Mouse (Mus musculus) MEL (cell line): Measurements from ENCODE around the gene P4ha1.

Experiments
- GATA1 ChIP-seq: IDR thresholded peaks from 2 replicates; pipeline ENCODE4 v1.6.1; 2011; ENCODE audit warnings: low read depth, low read length, improper control_type of control experiment
- MXI1 ChIP-seq: IDR thresholded peaks from 2 replicates; pipeline ENCODE4 v1.6.1; 2011; ENCODE audit warnings: mild to moderate bottlenecking, low read depth, low read length, improper control_type of control experiment

GRCm38 (mm10) chr10:59367206-59367605 is 44.1 kb downstream of the P4ha1 start:
- TF ChIP-seq MXI1 (no peak), GATA1 (no peak)
